Mouse (Mus musculus) cortical plate, adult 2 months (tissue): ENCODE data around the gene Rcor2.

Experiments used
- CTCF ChIP-seq: fragments of 200-500 bp; IDR thresholded peaks from 2 replicates; pipeline ENCODE4 v1.5.1; 2011; ENCODE audit warnings: mild to moderate bottlenecking, control low read depth, low read length; ENCODE audit not compliant: insufficient read depth; ENCODE audit errors: extremely low read depth
- POLR2A ChIP-seq: fragments of 200-500 bp; IDR thresholded peaks from 2 replicates; pipeline ENCODE4 v1.6.1; 2011; ENCODE audit warnings: mild to moderate bottlenecking, low read length, control low read depth; ENCODE audit not compliant: insufficient read depth; ENCODE audit errors: extremely low read depth

GRCm38 (mm10) chr19:7265478-7266191 lies 1.5 kb upstream of the Rcor2 start:
- TF ChIP-seq CTCF = no peak
- no peak for TF ChIP-seq POLR2A
